Comparison of ENCODE assay signal across 13 mouse cellular contexts in the genomic region with DNA sequence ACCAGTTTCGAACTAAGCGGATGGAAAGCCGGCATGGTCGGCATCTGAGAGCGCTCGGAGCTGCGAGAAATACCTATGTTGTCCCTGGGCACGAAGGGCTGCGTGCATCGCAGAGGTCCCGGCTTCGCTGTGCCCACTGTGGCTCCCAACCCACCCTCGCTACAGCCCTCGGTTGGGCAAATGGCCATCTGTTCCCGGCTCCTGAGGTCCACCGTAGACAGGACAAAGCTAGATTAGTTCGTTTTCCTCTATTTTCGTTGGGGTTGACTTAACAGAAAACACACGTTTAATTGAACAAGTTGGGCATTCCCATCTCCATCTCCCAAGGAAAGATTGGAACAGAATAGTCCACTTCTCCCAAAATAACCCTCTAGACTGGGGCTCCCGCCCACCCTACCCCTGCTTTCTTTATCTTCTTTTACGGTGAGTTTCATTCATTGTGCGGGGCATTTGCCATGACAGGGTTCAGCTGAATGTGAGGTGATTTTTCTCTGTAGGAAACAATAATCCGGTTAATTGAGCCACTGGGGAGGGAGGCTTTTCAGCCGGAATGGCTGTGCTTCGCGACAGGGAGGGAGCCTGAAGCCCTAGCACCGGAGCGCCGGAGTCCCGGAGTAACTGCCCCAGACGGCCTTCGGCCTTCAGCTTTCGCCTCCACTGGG. TPM values are rescaled to one million over a fixed set of nuclear protein-coding genes. Genes with fewer than 3 reads are reported as not detected.
DNase-seq lines count a peak whose midpoint lies in the region; ATAC-seq and TF ChIP-seq lines count a peak whose summit lies in the region.
"Had no signal": no experiment of that assay in that cellular context is flagged by ENCODE, and none has a peak within 500 bp of the region (broad histone marks: within the 10 kb centered on the region; RNA-seq: fewer than 3 reads in every experiment).

No protein-coding gene starts in this region.

- peak overlapping the region; percentile 55 for H3K4me3 ChIP-seq in E14TG2a.4 (replicated peaks; ENCODE audit: low read length)
- peak overlapping the region; percentile 24 for H3K4me3 ChIP-seq in hindbrain, embryonic 11.5 days (ENCODE audit: low read depth, low read length)
- peak overlapping the region; percentile 43 for H3K4me3 ChIP-seq in midbrain, embryonic 13.5 days (replicated peaks)

- H3K9ac ChIP-seq in hindbrain, embryonic 11.5 days (ENCODE audit: low read depth, low read length): peak overlapping the region; percentile 5; the same call in 1 of the 2 replicates
- peak overlapping the region; percentile 66 for H3K9ac ChIP-seq in midbrain, embryonic 13.5 days (replicated peaks)
- H3K9ac ChIP-seq: embryonic facial prominence, embryonic 12.5 days had no signal

- peak; percentile 43 to 65 for DNase-seq in cerebellum, postnatal 14 days
- no peak for DNase-seq in cerebellum, postnatal 4 days (ENCODE audit: low spot score in 2 of 2)
- DNase-seq in hindbrain, embryonic 11.5 days (ENCODE audit: low spot score): peak; percentile 65
- DNase-seq in right cerebral cortex, postnatal 14 days: no peak
- DNase-seq in layer of hippocampus, adult 9-11 months: no peak
- DNase-seq in lung, adult 18-20 months: no peak
- DNase-seq: heart, postnatal 4 days; layer of hippocampus, postnatal 36 days had no signal

- H3K4me1 ChIP-seq in E14TG2a.4 (replicated peaks; ENCODE audit: low read depth, low read length): peaks cover 59% of the 10 kb centered on the region
- H3K4me1 ChIP-seq in hindbrain, embryonic 11.5 days (replicated peaks; ENCODE audit: control insufficient read depth, insufficient read depth, low read length): peaks cover 23% of the 10 kb centered on the region
- H3K4me1 ChIP-seq in midbrain, embryonic 13.5 days (replicated peaks): peaks cover 66% of the 10 kb centered on the region

- no peaks in the 10 kb centered on the region for H3K36me3 ChIP-seq in E14TG2a.4 (ENCODE audit: insufficient read depth, low read length)
- H3K36me3 ChIP-seq in hindbrain, embryonic 11.5 days (ENCODE audit: control insufficient read depth, insufficient read depth, low read length): no peaks in the 10 kb centered on the region
- H3K36me3 ChIP-seq in midbrain, embryonic 13.5 days: peaks cover 2% of the 10 kb centered on the region; the same call in 1 of the 2 replicates
- H3K36me3 ChIP-seq: embryonic facial prominence, embryonic 12.5 days had no signal

- H3K9me3 ChIP-seq in E14TG2a.4 (ENCODE audit: low read length): 0 out of 2 replicates have a peak, but pooled peaks cover 2% of the 10 kb centered on the region
- no peaks in the 10 kb centered on the region for H3K9me3 ChIP-seq in hindbrain, embryonic 11.5 days (ENCODE audit: control insufficient read depth, low read length)
- no peaks in the 10 kb centered on the region for H3K9me3 ChIP-seq in midbrain, embryonic 13.5 days
- H3K9me3 ChIP-seq: embryonic facial prominence, embryonic 12.5 days had no signal

- no peak for ATAC-seq in hindbrain, embryonic 11.5 days (ENCODE audit: low FRiP score)
- ATAC-seq in midbrain, embryonic 13.5 days: no peak
- ATAC-seq: lung, postnatal 0 days had no signal

- H3K27ac ChIP-seq in hindbrain, embryonic 11.5 days (ENCODE audit: low read depth, low read length): no peak overlapping the region
- peak overlapping the region; percentile 86 for H3K27ac ChIP-seq in midbrain, embryonic 13.5 days
- H3K27ac ChIP-seq: embryonic facial prominence, embryonic 12.5 days; kidney, postnatal 0 days had no signal

- H3K27me3 ChIP-seq in E14TG2a.4 (ENCODE audit: insufficient read depth, low read length): peaks cover 88% of the 10 kb centered on the region
- H3K27me3 ChIP-seq in hindbrain, embryonic 11.5 days (ENCODE audit: control insufficient read depth, insufficient read depth, low read length): peaks cover 95% of the 10 kb centered on the region
- peaks cover 94% of the 10 kb centered on the region for H3K27me3 ChIP-seq in midbrain, embryonic 13.5 days

- 2% methylated on average over 33 of the region's 33 CpGs for WGBS in hindbrain, embryonic 11.5 days
- 2% methylated on average over 33 of the region's 33 CpGs for WGBS in midbrain, embryonic 13.5 days

- TF ChIP-seq CTCF in E14TG2a.4 (conservative IDR thresholded peaks at IDR 0.05; ENCODE audit: low read length): no peak

- peak overlapping the region; percentile 6 for H3K4me2 ChIP-seq in hindbrain, embryonic 11.5 days (replicated peaks; ENCODE audit: low read depth, low read length)
- peak overlapping the region; percentile 54 for H3K4me2 ChIP-seq in midbrain, embryonic 13.5 days (replicated peaks)
- H3K4me2 ChIP-seq: embryonic facial prominence, embryonic 12.5 days had no signal

RNA-seq across cellular contexts. Expression of a gene that starts 4.3 kb away (rescaled TPM):
- polyA plus RNA-seq in hindbrain, embryonic 11.5 days (2014; fragmentation: Nextera tagmentation; extraction: Ambion mirVana): 9.4 and 9.9 TPM in 2 replicates
- polyA plus RNA-seq in midbrain, embryonic 13.5 days (2015; fragmentation: Nextera tagmentation; extraction: Ambion mirVana): 29.8 and 41.8 TPM in 2 replicates
- polyA plus RNA-seq: kidney, postnatal 0 days had no signal

Comparison
In these comparisons a context has a peak if more than half of its experiments do, and no peak if none do; other contexts are left out.
1. DNase-seq: peak in cerebellum, postnatal 14 days (2 of 2) and hindbrain, embryonic 11.5 days (single experiment); none in cerebellum, postnatal 4 days (0 of 2), right cerebral cortex, postnatal 14 days (single experiment), layer of hippocampus, adult 9-11 months (single experiment) and lung, adult 18-20 months (0 of 2).
2. Peak in every context shown above with its lines, with median percentiles within 50 percentile points of each other: H3K4me3 ChIP-seq.